Mouse (Mus musculus) E14TG2a.4 (cell line): Measurements from ENCODE around the gene Wdr25.

ENCODE experiments used
- CTCF ChIP-seq: conservative IDR thresholded peaks from 2 replicates; pipeline ENCODE4 v1.5.1; 2014; ENCODE audit warnings: low read length
- NANOG ChIP-seq: IDR thresholded peaks from 2 replicates; pipeline ENCODE4 v1.6.1; 2014; ENCODE audit warnings: borderline replicate concordance, low read length, mixed read lengths
- POU5F1 ChIP-seq: IDR thresholded peaks from 2 replicates; pipeline ENCODE4 v1.6.1; 2014; ENCODE audit warnings: low read length, borderline replicate concordance

- no peak for TF ChIP-seq CTCF
- no peak for TF ChIP-seq NANOG
- TF ChIP-seq POU5F1: no peak
Measured at GRCm38 (mm10) chr12:109069751-109070150, 176.3 kb downstream of the Wdr25 start.
